Mouse (Mus musculus) liver (tissue): ENCODE measurements around the gene Mbd3.

ENCODE experiments used
- DNase-seq: peaks from one replicate; pipeline ENCODE4 v3.0.0-alpha.2; 2020; ENCODE audit warnings: mixed read lengths

Gene Mbd3

DNA sequence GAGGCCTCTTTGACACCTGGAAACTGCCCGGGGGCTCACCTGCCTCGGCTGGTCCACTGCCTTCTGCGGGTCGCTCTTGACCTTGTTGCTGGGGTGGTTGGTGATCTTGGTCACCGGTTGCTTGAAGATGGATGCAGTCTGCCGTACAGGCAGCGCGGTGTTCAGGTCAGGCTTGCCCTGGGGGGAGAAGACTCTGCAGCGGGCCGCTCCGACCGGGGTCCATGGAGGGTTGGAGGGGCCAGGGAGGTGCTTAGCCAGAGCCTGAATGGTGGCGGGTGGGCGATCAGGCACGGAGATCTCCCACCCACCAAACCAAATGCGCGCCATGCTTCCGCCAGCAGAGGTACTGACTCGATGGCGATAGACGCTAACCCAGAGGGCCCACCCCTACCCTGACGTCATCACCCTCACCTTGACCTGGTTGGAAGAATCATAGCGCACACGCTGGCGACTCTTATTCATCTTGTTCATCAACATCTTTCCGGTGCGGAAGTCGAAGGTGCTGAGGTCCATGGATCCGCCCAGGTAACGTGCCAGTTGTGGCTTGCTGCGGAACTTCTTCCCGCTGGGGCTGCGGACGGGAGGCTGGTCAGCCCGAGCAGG is 4.2 kb downstream of the Mbd3 start:
- DNase-seq = no peak

DNA sequence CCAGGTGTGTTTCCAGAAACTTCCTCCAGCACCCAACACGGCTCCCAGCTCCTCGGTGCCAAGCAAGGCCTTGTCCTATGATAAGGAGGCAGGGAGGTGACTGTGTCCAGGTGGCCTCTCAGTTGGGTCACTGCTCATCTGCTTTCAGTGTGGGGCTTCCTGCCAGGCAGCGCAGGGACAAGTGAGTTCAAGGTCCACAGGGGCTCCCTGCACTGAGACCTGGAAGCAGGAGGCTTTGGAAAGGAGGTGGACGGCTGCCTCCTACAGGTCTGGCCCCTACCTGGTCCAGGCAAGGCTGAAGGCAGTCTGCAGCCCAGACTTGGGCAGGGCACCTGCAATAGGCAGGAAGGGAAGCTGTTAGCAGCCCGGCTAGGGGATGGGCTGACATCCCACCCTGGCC is 6.7 kb downstream of the Mbd3 start:
- DNase-seq = no peak

GRCm38 (mm10) chr10:80390697-80391096 is 8.7 kb downstream of the Mbd3 start:
- no peak for DNase-seq

GRCm38 (mm10) chr10:80389185-80389708 is 10.1 kb downstream of the Mbd3 start:
- DNase-seq = no peak

GRCm38 (mm10) chr10:80388731-80389130 is 10.6 kb downstream of the Mbd3 start:
- DNase-seq = no peak

- peak; percentile 93 for DNase-seq
Measured at GRCm38 (mm10) chr10:80387522-80387959, 11.8 kb downstream of the Mbd3 start, which contains the start of gene Mex3d. TSS of gene Mex3d (minus strand) at chr10:80387659.

GRCm38 (mm10) chr10:80386735-80387471 is 12.4 kb downstream of the Mbd3 start:
- DNase-seq = no peak

DNA sequence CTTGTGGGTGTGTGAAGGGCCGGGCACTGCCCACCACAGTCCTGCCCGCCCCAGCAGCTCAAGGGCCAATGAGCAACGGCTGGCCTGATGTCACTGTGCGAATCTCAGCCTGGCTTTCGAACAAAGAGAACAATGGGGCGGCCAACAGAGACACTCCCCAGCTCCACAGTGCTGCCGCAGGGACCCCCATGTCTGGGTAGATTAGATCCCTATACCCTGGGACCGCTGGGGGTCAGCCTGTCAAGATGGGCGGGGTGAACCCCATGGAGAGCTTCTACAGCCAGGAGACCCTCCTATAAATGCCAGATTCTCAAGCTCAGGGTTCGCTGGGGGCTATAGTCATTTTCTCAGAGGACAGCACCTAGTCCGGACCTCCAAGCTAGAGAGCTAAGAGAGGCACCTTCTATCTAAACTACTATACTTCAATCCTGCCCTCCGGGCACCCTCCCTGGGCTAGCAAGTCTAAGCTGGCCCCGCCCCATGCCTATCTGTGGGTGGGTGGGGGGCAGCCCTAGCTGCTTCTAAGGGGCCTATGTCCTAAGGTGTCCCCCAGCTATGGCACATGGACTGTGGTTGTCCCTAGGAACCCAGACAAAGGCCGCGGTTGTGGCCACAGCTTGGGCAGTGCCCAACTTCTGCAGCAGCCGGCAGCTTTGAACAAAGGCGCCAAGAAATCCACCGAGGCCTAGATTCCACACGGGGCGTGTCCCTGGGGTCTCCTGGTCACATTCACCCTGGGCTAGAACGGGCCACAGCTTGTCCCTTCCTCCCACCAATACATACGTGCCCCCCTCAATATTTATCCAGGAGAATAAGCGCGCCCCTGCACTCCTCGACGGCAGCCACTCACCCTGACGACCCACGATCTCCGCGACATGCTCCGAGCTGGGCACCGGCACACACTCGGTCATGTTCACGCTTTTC is 13.3 kb downstream of the Mbd3 start:
- peak; percentile 42 for DNase-seq

DNA sequence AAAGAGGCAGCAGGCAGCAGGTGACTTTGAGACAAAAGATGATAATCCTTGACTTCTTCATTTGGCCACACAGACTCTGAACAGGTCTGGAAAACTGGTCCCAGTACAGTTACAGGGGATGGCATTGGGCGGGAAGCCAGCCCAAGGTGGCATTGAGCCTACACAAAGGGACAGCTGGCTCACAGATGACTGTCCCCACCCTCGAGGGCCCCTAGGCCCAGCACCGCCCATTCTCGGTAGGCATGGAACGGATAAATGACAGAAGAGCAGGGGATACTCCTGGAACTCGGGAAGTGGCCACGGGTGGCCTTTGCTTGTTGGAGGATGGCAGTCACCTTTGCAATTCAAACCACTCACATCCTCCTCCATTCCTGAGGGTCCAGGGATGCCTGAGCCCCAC is 14.0 kb downstream of the Mbd3 start:
- no peak for DNase-seq

GRCm38 (mm10) chr10:80384709-80385108 is 14.6 kb downstream of the Mbd3 start:
- peak; percentile 66 for DNase-seq

DNA sequence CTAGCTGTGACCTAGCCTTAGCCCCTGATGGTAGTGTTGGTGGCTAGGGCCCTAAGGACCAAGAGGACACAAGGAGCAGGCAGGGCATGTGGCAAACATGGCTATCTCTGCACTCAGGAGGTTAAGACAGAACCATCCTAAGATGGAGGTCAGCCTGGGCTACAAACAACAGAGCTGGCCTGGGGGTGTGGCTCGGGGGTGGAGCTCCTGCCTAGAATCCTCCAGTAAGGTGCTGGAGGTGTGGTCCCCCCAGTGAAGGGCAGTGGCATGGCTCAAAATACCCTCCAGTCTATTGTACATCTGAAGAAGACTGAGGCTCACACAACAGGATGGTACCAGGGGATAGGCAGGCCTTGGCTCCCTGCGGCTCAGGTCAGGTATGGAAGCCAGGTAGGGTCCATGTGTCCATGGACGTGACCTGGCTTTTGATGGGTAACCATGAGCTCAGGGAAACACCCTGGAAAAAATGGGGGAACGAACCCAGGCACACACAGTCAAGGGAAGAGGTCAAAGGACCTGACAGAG is 15.2 kb downstream of the Mbd3 start:
- peak; percentile 65 for DNase-seq

DNA sequence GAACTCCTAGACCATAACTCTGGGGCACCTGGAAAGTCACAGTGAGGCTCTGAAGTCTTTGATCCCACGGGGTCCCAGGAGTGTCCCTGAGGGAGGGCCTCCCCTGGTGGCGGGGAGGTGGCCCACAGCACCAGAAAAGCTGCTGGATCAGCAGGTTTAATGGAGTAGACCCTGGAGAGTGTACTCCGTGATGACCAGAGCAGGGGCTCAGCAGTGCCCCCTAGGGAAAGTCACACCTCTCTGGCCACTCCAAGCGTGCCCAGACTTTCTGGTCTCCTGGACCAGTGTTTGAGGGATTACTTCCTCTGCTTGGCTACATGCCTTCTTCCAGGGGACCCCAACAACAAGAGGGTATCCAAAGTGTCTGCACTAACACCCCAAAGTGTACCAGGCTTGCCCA is 15.9 kb downstream of the Mbd3 start:
- DNase-seq = no peak

- no peak for DNase-seq
Measured at GRCm38 (mm10) chr10:80382641-80383365, 16.5 kb downstream of the Mbd3 start.

- DNase-seq = peak; percentile 52
Measured at GRCm38 (mm10) chr10:80377716-80378115, 21.6 kb downstream of the Mbd3 start.

- peak; percentile 94 for DNase-seq
Measured at GRCm38 (mm10) chr10:80376160-80376559, 23.2 kb downstream of the Mbd3 start.

GRCm38 (mm10) chr10:80374063-80374462 is 25.3 kb downstream of the Mbd3 start:
- DNase-seq = peak; percentile 77

- DNase-seq = no peak
Measured at GRCm38 (mm10) chr10:80372706-80373105, 26.6 kb downstream of the Mbd3 start.

DNA sequence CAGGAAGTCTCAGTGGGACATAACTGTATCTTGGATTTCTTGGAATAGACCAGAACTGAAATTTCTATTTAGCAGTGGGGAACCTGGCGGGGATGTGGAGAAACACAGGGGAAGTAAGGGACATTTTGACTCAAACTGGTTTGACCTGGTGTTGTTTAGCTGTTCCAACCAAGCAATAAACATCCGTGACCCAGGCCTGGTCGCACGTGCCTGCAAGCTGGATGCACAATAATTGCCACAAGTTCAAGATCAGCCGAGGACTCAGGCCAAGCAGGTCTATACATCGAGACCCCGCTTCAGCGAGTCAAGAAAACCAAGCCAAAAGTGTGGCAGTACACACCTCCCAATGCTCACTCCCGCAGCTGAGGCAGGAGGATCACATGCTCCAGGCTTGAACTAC is 27.4 kb downstream of the Mbd3 start:
- DNase-seq = no peak

GRCm38 (mm10) chr10:80371411-80371966 is 27.9 kb downstream of the Mbd3 start:
- DNase-seq = peak; percentile 50

- DNase-seq = no peak
Measured at GRCm38 (mm10) chr10:80369995-80370747, 29.2 kb downstream of the Mbd3 start.

GRCm38 (mm10) chr10:80368392-80368791 is 31.0 kb downstream of the Mbd3 start:
- no peak for DNase-seq
